Mouse (Mus musculus) right cerebral cortex, adult 2 months (tissue): ENCODE results near the gene Btf3l4.

Source experiments
- DNase-seq, 2 experiments: peaks; one replicate each; pipeline ENCODE4 v3.0.0; 2021 to 2022; ENCODE audit warnings: low spot score in 2 of 2

Btf3l4 gene

DNA sequence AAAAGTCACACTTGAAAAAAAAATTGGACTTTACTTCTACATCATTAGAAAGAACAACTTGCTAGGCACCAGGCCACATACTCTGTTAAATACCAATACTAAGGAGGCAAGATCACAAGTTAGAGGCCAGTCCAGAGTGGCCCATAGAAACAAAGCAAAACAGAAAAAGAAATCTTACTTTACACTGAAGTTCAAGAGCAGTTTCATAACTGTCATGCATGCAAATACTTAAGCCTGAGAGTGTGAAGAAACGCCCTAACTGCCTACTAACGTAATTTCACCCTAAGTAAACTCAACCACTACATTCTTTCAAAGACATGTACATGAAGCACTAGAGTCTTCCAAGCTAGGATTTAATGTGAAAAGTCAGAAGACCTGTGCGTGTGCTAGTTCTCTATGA lies 7.7 kb downstream of the Btf3l4 start:
- DNase-seq: no peak

DNA sequence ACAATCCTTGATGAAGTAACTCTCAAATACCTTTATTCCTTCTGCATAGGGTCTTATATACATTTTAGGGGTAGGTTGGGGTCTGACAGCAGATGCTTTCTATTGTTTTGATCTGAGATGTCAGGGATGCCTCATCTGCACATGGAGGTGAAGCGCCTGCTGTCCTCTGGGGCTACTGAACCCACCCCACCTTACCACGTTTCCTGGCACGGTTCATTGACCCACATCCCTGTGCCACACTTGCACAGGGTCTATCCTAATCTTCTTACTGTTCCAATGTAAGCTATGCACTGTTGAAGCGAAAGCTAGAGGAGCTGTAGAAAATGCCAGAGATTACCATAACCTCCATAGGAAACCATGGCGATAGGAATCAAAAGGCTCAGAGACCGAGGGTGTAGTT lies 21.9 kb downstream of the Btf3l4 start:
- no peak for DNase-seq

DNA sequence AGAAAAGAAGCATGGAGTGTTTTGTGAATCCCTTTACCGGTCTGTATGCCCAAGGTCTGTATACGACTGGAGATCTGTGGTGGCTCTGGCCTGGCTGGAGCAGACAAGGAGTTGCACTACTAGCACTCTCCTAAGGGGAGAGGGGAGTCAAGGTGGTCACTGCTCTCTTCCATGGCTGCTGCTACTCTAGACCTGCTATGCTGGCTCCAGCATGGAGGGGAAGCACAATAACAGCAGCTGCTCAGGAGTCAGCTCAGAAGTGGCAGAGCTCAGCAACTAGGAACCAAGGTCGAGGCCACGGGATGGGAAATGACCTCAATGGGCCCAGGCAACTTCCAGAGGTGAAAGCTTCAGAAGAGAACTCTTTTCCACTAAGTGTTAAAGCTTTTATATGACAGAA lies 22.3 kb downstream of the Btf3l4 start:
- no peak for DNase-seq

DNA sequence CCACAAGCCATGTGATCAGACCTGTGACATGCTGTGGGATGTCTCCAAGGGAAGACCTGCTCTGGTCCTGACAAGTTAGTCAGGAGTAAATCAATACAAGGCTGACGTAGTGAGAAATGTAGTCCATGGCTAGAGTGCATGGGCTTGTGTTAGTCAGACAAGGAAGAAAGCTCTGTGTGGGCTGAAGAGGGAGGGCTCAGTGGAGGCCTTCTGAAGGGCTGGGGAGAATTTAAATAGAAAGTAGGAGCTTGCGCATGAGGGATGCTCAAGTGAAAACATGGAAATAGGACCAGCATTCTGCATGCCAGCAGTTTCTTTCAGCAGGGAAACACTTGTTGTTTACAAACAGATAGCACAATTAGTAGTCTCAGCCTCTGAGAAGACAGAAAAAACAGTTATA lies 29.9 kb downstream of the Btf3l4 start:
- DNase-seq: no peak

DNA sequence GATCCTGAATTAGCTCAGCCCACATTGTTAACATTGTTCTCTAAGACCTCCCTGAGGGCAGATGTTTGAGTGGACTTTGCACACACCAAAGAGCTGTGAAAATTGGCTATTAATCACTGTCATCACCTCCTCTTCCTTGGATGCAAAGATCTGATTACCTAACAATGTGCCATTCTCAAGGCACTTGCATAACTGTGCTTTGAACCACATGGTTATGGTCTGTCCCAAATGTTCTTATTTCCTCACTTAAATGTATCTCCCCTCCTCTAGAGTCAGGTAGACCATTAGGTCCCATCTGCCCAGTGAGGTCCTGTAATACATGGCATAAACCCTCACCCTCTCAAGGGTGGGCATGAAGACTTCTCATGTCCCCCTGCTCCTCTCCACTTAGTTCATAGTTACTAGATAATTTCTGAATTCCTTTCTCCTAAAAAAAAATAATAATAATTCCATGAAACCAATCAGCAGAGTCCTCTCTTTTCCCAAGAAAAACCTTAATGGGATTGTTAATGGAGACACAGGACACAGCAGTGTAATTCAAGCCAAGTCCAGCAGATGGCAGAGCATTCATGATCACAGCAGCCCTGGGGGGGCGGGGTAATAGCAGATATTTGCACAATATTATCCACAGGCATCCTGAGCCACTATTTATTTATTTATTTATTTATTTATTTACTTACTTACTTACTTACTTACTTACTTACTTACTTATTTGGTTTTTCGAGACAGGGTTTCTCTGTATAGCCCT lies 35.2 kb downstream of the Btf3l4 start:
- DNase-seq: peak; percentile 83 to 85

DNA sequence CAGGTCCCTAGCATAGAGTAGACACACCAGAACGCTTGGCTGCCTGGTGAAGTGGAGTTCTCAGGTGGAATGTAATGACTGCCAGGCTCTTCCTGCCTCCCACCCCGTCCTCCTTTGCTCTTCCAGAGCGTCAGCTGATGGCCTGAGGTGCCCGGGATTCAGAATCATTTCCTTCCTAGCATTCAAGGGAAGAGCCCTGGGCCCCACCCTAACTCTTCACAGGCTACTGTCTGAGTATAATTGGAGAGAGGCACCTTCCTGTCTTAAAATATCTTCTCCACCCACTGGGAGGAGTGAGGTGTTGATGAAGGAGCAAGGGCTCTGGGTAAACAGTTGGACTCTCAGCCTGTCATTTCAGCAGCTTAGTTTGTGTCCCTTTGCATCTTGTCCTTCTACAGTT lies 36.7 kb downstream of the Btf3l4 start:
- DNase-seq: no peak

DNA sequence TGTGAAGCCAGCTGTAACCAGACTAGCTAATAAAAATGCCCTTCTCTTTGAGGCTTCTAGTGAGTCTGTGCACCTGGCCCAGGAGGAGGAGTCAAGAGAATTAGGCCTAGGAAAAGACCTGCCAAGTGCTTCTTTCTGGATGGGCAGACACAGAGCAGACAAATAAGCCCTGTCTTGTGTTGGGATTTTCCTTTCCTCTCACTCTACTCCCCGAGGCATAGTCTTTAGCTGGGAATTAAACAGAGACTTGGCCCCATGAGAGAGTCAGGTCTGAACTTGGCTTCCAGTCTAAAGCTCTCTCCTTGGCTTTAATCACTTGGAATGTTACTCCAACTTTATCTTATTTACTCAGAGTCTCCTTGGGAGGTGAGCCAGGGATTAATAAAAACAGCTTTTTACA lies 39.5 kb downstream of the Btf3l4 start:
- DNase-seq: no peak

DNA sequence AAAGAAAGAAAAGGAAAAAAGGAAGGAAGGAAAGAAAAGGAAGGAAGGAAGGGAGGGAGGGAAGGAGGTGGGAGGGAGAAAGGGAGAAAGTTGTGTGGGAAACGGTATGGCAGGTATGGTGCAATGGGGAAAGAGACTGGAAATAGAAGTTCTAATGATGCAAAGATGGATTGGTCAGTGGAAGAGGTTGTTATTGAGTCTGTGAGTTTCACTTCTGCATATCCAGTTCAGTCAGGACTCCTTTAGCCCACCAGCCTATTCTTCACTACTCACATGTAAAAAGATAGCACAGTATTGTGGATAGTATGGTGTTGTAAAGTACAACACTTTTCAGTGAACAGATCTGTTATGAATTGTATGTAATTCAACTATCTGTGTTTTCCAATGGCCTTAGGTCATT lies 42.9 kb downstream of the Btf3l4 start:
- DNase-seq: no peak

DNA sequence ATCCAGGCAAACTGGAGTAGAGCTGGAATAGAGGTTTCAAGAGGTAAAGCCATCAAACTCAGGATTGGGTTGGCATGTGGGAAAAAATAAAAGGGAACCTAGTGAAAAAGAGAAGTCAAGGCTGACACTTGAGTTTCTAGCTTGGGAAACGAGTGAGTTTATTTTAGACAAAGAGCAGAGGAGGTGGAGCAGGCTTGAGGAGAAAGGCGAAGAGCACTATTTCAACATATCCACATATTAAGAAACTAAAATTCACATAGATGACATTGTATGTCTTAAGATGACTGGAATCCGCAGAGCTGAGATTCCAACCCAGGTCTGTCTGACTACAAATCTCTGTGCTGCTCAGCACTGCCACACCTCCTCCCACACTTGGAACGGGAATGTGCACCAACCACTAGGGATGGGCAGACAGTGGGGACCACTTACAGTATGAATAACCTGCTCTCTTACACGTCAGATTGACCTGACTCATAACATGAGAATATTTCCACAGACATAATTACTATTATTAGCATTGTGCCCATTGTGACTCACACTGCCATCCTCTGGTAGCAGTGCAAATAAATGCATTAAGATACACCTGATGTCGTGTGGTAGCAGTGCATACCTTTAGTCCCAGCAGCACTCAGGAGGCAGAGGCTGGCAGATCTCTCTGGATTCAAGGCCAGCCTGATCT lies 44.0 kb downstream of the Btf3l4 start:
- DNase-seq: no peak

DNA sequence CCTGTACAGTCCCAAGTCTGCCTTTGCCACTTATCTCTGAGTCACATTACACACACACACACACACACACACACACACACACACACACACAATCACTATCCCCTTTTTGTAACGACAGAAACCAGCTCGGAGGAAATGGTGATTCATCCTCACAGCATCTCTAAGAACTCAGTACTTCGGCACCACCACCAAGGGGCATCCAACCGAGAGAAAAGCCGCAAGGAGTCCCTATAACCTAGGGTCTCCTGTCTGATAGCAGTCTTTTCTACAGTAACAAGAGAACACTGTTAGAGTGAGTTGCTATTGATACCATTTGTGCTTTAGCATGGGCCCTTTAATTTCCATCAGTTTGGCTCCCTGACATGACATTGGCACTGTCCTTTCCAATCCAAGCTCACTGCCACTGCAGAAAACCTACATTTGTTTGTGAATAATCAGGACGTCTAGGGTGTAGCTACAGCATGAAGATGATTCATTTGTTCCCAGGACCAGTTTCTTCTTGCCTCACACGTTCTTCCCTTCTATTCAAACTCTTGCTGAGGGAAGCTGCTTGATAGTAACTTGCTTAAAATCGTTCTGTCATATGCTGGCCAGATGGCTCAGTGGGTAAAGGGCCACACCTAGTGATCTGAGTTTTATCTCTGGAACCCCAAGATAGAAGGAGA lies 50.9 kb downstream of the Btf3l4 start:
- DNase-seq: peak; percentile 61 to 65

DNA sequence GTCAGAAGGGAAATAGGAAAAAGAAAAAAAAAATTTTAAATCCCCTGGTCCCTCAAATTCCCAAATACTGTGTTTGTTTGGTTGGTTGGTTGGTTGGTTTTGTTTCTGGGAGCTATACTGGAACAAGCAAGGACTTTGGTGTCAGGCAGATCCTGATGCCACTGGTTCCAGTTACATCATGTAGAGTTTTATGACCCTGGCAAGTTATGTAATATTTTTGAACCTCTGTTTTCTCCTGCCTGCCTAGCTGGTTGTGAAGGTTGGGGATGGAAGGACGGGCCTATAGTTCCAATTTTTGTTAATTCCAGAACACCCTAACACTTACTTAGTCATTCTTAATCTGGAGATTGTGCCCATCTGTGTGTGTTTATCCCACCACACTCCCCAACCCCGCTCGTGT lies 51.8 kb downstream of the Btf3l4 start:
- DNase-seq: peak in 1 of 2 experiments; percentile 41

DNA sequence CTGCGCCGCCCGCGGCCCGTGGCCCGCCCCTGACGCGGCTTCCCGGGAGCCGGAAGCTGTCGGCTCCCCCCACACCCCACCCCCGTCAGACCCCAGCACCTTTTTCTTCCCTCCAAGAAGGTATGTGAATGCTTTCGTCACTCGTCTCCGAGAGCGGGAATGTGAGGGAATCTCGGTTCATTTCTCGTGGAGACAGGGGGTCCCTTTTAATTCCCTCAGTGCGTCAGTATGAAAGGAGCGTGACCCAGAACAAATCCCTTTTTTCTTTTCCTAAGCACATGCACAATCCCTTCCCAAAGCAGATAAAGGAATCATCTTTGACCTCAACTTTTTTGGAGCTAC lies 52.6 kb downstream of the Btf3l4 start:
- DNase-seq: no peak

DNA sequence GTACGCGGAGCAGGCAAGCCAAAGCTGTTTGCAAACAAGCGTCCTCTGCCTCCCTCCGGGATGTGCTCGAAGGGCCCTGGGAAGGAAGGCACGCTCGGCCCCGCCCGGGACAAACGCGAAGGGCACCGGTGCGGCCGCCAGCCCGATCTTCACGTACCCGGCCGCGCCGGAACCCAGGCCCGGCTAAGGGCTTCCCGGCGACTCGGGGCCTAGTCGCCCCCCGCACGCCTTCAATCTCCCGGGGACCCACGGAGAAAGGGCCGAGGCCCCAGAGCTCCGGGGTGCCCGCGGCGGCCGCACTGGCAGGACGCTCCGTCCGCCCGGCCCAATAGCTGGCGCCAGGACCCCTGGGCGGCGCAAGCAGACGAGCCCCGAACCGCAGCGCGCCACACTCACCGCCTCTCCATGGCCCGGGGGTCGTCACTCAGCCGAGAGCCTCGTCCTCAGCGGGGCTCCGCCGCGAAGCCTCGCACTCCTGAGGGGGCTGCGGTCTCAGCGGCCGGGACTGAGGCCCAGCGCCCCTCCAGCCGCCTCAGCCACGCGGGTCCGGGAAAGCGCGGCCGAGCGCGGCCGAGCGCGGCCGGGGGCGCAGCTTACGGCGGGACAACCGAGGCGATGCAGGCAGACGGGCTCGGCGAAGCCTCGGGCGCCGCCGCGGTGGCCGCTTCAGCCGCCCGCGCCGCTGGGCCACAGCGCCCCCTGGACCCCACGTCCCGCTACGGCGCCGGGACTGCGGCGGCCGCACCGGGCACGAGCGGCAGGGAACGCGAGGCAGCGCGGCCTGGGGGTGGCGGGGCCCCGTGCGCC lies 53.2 kb downstream of the Btf3l4 start, which contains the start of gene Zfyve9:
Zfyve9 (minus strand) TSS at position 742 of the 807 bp plus-strand sequence.
- peak; percentile 62 to 74 for DNase-seq

DNA sequence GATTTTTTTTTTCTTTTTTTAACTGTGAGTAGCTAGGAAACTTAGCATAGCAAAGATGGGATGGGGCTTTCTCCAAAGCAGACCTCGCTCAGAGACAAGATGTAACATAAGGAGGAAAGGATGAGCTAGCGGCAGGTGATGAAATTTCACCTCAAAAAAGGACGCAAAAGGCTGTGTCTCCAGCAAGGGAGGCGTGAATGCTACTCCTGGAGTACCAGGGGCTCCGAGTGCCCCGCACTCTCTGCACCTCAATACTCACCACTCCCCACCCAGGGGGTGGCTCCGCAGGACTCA lies 53.7 kb downstream of the Btf3l4 start:
- peak in 1 of 2 experiments; percentile 57 for DNase-seq

DNA sequence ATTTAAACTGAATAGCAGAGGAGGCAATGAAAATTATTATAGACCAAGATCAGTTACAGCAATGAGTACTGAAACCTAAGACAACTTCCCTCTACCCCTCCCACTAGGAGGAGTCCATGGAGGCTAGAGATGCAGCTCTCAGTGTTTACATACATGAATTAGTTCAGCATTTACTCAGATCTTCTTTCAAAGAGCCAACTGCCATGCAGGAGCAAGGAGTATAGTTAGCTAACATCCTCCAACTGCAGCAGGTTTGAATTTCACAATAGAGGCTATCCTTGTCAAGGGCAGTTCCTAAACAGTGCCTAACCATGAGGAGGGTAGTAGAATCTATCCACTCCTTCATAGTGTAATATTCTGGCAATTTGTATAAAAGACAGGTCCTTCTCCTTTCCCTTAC lies 64.9 kb downstream of the Btf3l4 start:
- DNase-seq: no peak
